Mouse (Mus musculus): ENCODE data around the gene Rtl1. TPM values are rescaled to one million over a fixed set of nuclear protein-coding genes. Genes with fewer than 3 reads are reported as not detected.

Gene Rtl1
- polyA plus RNA-seq, 1 experiment from 2014 or later: 0.97 TPM

DNA sequence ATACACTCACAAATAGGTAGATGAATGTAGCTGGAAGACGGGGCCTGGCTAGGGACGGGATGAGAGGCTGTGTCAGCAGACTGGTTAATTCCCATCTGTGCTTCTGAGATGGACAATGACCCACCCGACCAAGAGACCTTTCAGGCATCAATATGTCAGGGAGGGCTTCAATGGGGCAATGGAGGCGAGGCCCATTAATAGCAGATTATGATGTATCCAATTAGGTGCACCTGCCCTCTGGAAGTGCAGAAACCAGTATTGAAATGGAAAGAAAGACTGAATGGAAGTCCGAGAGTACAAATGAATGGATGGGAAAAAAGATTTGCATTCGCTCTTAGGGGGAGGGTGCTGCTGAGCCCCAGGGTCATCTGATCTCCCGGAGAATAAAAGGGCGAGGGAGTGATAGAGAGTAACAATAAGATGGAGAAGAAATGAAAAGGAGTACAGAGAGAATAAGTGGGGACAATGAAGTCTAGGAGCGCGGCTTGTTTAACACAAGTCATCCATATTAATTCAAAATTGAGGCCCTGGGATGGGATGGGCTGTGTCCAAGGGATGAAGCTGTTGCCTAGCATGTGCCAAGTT, 39.9 kb downstream of the Rtl1 start:
- H3K9ac ChIP-seq: no peak overlapping the region
- ATAC-seq (replicated peaks; ENCODE audit: low FRiP score): no peak
- WGBS: 84% methylated on average over 10 of the region's 10 CpGs
- no peaks in the 10 kb centered on the region for H3K27me3 ChIP-seq
- no peaks in the 10 kb centered on the region for H3K4me1 ChIP-seq
- H3K36me3 ChIP-seq: 0 out of 2 replicates have a peak, but pooled peaks cover 6% of the 10 kb centered on the region
- H3K4me2 ChIP-seq: no peak overlapping the region
- no peak overlapping the region for H3K27ac ChIP-seq
- H3K4me3 ChIP-seq (replicated peaks): no peak overlapping the region
- no peaks in the 10 kb centered on the region for H3K9me3 ChIP-seq (replicated peaks)

DNA sequence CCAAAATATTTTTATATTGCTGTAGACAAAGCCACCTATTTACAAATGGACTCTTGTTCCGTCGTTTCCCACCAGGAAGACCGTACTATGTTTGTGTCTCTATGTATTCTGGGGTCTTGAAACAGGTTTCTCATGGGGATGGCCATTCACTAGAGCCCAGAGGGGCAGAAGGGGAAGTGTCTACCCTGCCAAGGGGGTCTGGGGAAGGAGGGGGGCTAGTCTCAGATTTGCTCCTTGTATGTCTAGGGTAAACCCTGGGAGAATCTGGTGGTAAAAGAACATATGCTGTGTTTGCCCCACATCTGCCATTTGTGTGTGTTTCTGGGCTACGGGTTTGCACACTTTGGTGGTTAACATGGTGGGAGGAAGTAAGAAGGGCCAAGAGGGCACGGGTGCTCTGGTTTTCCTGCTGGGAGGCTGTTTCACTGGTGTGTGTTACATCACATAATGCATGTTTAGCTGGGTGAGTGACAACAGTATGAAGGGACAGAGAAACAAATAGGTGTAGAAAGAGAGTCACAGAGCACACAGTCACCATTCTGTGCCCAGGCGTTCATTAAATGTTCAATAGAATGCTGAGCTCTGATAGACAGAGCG, 41.1 kb downstream of the Rtl1 start:
- WGBS: 87% methylated on average over 7 of the region's 7 CpGs
- no peak for ATAC-seq (replicated peaks; ENCODE audit: low FRiP score)
- no peak overlapping the region for H3K4me2 ChIP-seq
- no peaks in the 10 kb centered on the region for H3K27me3 ChIP-seq
- peaks cover 6% of the 10 kb centered on the region; the same call in 1 of the 2 replicates for H3K36me3 ChIP-seq
- no peaks in the 10 kb centered on the region for H3K9me3 ChIP-seq (replicated peaks)
- no peak overlapping the region for H3K9ac ChIP-seq
- no peak overlapping the region for H3K27ac ChIP-seq
- H3K4me3 ChIP-seq (replicated peaks): no peak overlapping the region
- H3K4me1 ChIP-seq: no peaks in the 10 kb centered on the region

DNA sequence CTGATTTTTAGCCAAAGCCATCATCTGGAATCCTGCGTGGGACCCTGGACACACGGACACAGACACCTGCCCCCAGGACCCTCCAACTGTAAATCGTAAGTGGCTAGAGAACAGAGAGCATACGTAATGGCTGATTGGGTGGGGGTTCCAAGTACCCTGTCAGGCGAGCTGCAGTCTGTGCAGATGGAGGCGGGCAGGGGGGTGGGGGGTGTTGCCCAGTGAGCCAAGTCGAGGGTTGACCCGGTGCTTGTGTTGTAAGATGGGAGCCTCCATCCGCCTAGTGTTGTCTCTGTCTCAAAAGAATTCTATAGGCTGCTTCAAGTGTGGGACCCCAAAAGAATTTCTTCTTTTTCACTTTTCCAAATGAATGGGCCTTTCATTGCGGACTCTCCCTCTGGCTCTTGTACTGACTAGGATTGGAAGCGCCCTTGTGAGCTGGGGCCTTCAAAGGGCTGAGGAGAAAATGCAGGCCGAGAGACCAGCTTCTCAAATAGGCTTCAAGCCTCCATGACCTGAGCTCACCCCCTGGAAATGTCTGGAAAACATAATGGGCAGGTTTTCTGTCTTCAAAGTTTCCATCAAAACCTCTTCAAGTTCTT, 41.8 kb downstream of the Rtl1 start:
- peaks cover 3% of the 10 kb centered on the region for H3K4me1 ChIP-seq
- 68% methylated on average over 12 of the region's 12 CpGs for WGBS
- H3K4me2 ChIP-seq: no peak overlapping the region
- H3K36me3 ChIP-seq: peaks cover 6% of the 10 kb centered on the region; the same call in 1 of the 2 replicates
- H3K27me3 ChIP-seq: no peaks in the 10 kb centered on the region
- ATAC-seq (replicated peaks; ENCODE audit: low FRiP score): no peak
- H3K9me3 ChIP-seq (replicated peaks): no peaks in the 10 kb centered on the region
- H3K27ac ChIP-seq: no peak overlapping the region
- no peak overlapping the region for H3K4me3 ChIP-seq (replicated peaks)
- no peak overlapping the region for H3K9ac ChIP-seq

DNA sequence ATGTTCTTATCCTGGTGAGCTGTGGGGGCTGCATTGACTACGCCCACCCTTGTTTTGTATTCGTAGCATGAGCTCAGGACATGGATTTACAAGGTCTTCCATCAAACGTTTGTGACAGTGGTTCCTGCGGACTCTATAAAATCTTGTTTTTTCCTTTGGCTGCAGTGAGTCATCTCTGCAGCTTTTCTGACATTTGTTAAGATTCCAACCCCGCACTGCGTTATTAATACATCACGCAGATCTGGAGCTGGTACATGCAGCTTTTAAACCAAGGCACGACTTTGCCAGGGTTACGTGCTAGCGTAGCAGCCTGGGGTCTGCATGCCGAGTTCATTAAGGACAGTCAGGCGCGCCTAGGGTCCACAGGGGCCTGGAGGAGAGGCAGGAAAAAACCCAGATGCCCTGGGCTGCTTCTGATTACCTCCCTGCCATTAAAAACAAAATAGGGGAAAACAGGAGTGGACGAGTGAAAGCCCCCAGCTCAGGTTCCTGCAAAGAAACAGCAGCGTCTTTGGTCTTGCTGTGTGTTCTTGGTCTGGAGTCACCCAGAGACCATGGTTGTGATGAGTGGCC, 44.2 kb downstream of the Rtl1 start:
- Histone ChIP-seq H3K9ac (no peak overlapping the region), H3K4me2 (no peak overlapping the region), H3K9me3 (replicated peaks) (no peaks in the 10 kb centered on the region), H3K4me3 (replicated peaks) (no peak overlapping the region), H3K27ac (no peak overlapping the region), H3K4me1 (peaks cover 14% of the 10 kb centered on the region), H3K36me3 (peaks cover 6% of the 10 kb centered on the region; the same call in 1 of the 2 replicates), H3K27me3 (no peaks in the 10 kb centered on the region)
- WGBS: 60% methylated on average over 15 of the region's 15 CpGs
- ATAC-seq (replicated peaks; ENCODE audit: low FRiP score): no peak

DNA sequence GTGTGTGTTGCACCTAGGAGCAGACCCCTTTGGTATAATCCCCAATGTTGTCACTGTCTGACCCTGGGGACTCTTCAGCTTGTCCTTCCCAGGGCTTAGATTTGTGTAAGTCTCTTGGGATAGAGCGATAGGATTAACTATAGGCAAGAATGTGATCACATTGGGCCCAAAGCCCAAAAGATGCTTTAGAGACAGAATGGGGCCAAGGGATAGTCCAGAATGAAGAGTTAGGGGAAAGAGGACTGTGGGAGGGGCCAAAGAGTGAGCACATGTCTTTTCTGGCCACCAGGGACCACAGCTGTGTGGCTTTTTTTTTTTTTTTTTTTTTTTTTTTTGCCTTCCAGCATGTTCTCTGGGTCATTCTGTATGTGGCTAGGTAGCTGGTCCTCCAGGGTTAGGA, 46.6 kb downstream of the Rtl1 start:
- no peak overlapping the region for H3K27ac ChIP-seq
- no peak overlapping the region for H3K4me2 ChIP-seq
- peaks cover 3% of the 10 kb centered on the region; the same call in 1 of the 2 replicates for H3K36me3 ChIP-seq
- H3K9me3 ChIP-seq (replicated peaks): no peaks in the 10 kb centered on the region
- peaks cover 14% of the 10 kb centered on the region for H3K4me1 ChIP-seq
- no peak for ATAC-seq (replicated peaks; ENCODE audit: low FRiP score)
- 93% methylated on average over 1 of the region's 1 CpGs for WGBS
- H3K4me3 ChIP-seq (replicated peaks): no peak overlapping the region
- H3K27me3 ChIP-seq: no peaks in the 10 kb centered on the region
- no peak overlapping the region for H3K9ac ChIP-seq

DNA sequence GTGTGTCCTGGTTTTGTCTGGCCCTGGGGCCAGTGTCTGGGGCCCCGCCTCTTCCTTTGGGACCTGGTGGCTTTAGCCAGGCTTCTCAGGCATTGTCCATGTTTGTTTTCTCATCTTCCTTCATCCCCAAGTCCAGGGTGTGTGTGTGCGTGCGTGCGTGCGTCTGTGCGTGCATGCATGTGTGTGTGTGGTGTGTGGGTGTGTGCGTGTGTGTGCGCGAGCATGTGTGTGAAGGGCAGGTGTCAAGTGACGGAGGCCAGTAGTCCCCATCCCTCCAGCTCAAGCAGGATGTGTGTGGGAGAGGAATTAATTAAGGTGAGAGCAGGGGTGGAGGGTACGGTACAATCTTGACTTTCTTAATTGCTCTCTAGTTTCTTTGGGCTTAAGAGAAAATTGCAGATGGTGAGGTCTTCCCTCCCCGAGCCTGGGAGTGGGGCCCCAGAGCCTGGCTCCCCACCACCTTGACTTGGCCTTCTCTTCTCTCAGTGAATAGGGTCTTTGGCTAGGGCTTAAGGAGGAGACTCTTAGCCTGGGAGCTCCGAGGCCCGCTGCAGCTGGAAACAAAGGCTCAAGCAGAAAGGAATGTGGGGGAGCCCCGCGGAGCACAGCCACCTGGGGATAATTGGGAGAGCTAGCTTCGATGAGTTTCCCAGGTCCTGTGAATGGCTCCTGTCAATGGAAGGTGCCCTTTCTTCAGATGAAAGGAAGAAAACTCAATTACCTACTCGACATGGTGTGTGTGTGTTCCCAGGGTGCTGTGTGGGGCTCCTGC, 47.2 kb downstream of the Rtl1 start:
- Histone ChIP-seq H3K9ac (no peak overlapping the region), H3K27ac (no peak overlapping the region), H3K27me3 (no peaks in the 10 kb centered on the region), H3K4me2 (peak overlapping the region; percentile 10; the same call in 1 of the 2 replicates), H3K4me1 (peaks cover 14% of the 10 kb centered on the region), H3K9me3 (replicated peaks) (no peaks in the 10 kb centered on the region), H3K4me3 (replicated peaks) (no peak overlapping the region), H3K36me3 (peaks cover 3% of the 10 kb centered on the region; the same call in 1 of the 2 replicates)
- ATAC-seq (replicated peaks; ENCODE audit: low FRiP score): peak; percentile 78
- WGBS: 38% methylated on average over 18 of the region's 18 CpGs

DNA sequence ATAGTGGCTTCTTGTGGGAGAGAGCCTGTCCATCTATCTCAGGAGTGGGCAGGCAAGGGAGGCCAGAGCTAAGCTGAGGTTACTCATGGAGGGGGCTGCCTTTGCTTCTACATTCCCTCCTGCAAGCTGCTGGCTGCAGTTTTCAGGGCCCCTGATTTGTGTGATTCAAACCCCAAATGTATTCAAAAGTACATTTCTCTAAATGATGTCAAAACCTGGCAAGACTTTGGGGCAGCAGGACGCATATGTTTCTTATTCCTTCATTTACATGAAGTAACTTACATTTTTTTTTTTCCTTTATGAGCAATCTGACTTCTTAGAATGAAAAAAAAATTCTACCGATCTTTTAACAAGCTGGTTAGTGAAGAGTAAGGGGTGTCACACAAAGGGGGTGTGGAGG, 48.4 kb downstream of the Rtl1 start:
- Histone ChIP-seq H3K4me3 (replicated peaks) (no peak overlapping the region), H3K9me3 (replicated peaks) (no peaks in the 10 kb centered on the region), H3K9ac (no peak overlapping the region), H3K27me3 (no peaks in the 10 kb centered on the region), H3K4me2 (no peak overlapping the region), H3K36me3 (peaks cover 3% of the 10 kb centered on the region; the same call in 1 of the 2 replicates), H3K27ac (no peak overlapping the region), H3K4me1 (peaks cover 18% of the 10 kb centered on the region)
- WGBS: 58% methylated on average over 2 of the region's 2 CpGs
- no peak for ATAC-seq (replicated peaks; ENCODE audit: low FRiP score)

DNA sequence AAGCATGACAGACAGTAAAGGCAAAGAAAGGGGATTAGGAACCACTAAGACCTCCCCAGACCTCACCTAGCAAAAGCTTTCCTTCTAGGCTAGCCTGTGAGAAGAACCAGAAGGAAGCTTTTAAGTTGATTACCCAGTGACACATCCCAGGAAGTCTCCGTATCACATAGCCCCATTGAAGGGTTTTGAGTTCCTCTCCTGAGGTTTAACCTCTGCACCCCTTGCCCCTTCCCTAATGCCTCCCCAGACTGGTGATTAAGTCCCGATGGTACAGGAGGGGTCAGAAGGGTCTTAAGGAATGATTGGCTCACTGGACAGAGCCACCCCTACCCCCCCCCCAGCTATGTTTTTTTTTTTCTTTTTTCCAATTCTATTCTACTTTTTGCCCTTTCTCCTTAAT, 53.0 kb downstream of the Rtl1 start:
- H3K4me3 ChIP-seq (replicated peaks): no peak overlapping the region
- ATAC-seq (replicated peaks; ENCODE audit: low FRiP score): no peak
- no peak overlapping the region for H3K9ac ChIP-seq
- H3K27ac ChIP-seq: no peak overlapping the region
- 0 out of 2 replicates have a peak, but pooled peaks cover 6% of the 10 kb centered on the region for H3K36me3 ChIP-seq
- H3K4me2 ChIP-seq: no peak overlapping the region
- 0 out of 2 replicates have a peak, but pooled peaks cover 11% of the 10 kb centered on the region for H3K4me1 ChIP-seq
- 19% methylated on average over 2 of the region's 2 CpGs for WGBS
- peaks cover 6% of the 10 kb centered on the region for H3K9me3 ChIP-seq (replicated peaks)
- H3K27me3 ChIP-seq: no peaks in the 10 kb centered on the region

DNA sequence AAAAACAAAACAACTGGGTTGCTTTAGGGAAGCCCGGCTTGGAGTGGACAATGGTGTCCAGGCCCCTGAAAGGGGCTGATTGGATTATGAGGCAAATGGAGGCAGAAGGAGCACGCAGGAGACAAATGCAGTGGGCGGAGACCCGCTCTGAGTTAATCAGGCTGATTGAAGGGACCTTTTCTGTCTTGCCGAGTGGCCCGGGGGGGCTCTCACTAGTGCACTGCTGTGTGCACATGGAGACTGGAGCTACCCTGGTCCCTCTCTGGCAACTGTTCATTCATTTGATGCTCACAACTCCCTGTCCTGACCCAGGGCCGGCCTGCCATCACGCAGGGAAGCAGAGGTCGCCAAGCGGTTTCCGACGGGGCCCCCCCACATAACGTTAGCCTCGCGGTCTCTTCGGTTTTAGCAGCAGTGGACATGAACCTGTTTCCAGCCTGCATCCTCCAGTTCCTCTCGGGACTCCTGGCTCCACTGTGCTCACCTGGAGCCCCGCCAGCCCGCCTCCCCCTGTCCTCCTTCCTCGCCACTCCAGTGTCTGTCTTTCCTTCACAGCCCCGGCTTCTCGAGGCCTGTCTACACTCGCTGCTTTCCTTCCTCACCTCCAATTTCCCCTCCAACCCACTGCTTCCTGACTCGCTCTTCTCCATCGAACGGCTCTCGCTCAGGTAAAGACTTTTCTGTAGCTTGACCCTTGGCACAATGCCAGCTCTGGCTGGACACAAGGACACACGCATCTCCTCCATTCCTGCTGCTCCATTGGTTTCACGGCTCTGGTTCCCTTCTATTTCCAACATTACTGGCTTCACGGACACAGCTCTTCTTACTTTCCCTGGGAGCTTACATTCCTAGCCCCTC, 54.0 kb downstream of the Rtl1 start:
- 60% methylated on average over 30 of the region's 30 CpGs for WGBS

DNA sequence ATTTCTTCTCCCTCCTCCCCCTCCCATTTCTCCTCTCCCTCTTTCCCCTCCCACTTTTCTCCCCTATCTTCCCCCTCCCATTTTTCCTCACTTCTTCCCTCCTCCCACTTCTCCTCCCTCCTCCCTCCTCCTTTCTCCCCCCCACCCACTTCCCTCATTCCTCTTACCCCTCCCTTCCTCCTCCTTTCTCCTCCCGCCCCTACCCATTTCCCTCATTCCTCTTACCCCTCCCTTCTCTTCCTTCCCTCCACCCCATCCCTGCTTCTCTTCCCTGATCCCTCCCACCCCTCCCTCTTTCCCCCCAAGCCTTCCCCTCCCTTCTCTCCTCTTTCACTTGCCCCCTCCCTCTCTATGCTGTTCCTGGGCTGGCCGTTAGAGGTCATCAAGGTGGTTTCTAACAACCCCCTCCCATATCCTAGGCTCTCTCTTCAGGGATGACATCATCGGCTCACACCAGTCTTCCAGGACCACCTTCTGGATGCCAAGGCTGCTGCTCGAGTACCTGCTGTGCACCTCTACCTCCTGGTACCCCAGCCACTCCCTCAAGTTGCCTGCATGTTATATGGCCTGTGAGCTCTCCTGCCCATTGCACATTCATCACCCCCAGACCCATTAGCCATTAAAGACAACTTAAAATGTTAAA, 56.7 kb downstream of the Rtl1 start:
- 82% methylated on average over 4 of the region's 4 CpGs for WGBS
- ATAC-seq (replicated peaks; ENCODE audit: low FRiP score): no peak
- Histone ChIP-seq H3K36me3 (0 out of 2 replicates have a peak, but pooled peaks cover 6% of the 10 kb centered on the region), H3K27me3 (peaks cover 9% of the 10 kb centered on the region; the same call in 1 of the 2 replicates), H3K9me3 (replicated peaks) (peaks cover 35% of the 10 kb centered on the region), H3K9ac (no peak overlapping the region), H3K4me3 (replicated peaks) (no peak overlapping the region), H3K4me1 (0 out of 2 replicates have a peak, but pooled peaks cover 16% of the 10 kb centered on the region), H3K27ac (no peak overlapping the region), H3K4me2 (no peak overlapping the region)

More for the DNA sequence above, 54.0 kb downstream of the Rtl1 start:
- Histone ChIP-seq H3K27ac (no peak overlapping the region), H3K36me3 (0 out of 2 replicates have a peak, but pooled peaks cover 6% of the 10 kb centered on the region), H3K4me1 (0 out of 2 replicates have a peak, but pooled peaks cover 16% of the 10 kb centered on the region), H3K9ac (no peak overlapping the region), H3K4me3 (replicated peaks) (no peak overlapping the region), H3K9me3 (replicated peaks) (peaks cover 14% of the 10 kb centered on the region), H3K4me2 (no peak overlapping the region), H3K27me3 (no peaks in the 10 kb centered on the region)
- ATAC-seq (replicated peaks; ENCODE audit: low FRiP score): no peak
